Mouse (Mus musculus) kidney, embryonic 14.5 days (tissue): ENCODE measurements around the gene Ptpn22. TPM values are rescaled to one million over a fixed set of nuclear protein-coding genes. Genes with fewer than 3 reads are reported as not detected.

Experiments
- ATAC-seq: fragments of 200-750 bp; cut with Nextera tagmentation; 2 replicates; pipeline ENCODE4 v1.8.0; 2017; ENCODE audit warnings: moderate number of reproducible peaks, mild to moderate bottlenecking, moderate TSS enrichment, moderate library complexity; ENCODE audit not compliant: low FRiP score, low TSS enrichment
- H3K27ac ChIP-seq: fragments of 300-500 bp; sonication (generic); 2 replicates; pipeline ENCODE4 v1.5.1; 2014; ENCODE audit warnings: low read depth, mild to moderate bottlenecking, low read length, moderate library complexity, mixed read lengths
- H3K27me3 ChIP-seq: fragments of 300-500 bp; sonication (generic); 2 replicates; pipeline ENCODE4 v1.6.1; 2014; ENCODE audit warnings: mild to moderate bottlenecking, low read length; ENCODE audit not compliant: control insufficient read depth, insufficient read depth
- H3K36me3 ChIP-seq: fragments of 300-500 bp; sonication (generic); 2 replicates; pipeline ENCODE4 v1.6.1; 2014; ENCODE audit warnings: low read length, mixed read lengths; ENCODE audit not compliant: control insufficient read depth, insufficient read depth
- H3K4me1 ChIP-seq: fragments of 300-500 bp; sonication (generic); 2 replicates; pipeline ENCODE4 v1.6.1; 2014; ENCODE audit warnings: low read length, mixed read lengths; ENCODE audit not compliant: control insufficient read depth, insufficient read depth
- H3K4me2 ChIP-seq: fragments of 300-500 bp; sonication (generic); replicated peaks from 2 replicates; pipeline ENCODE4 v1.6.1; 2014; ENCODE audit warnings: low read depth, mild to moderate bottlenecking, low read length
- H3K4me3 ChIP-seq: fragments of 300-500 bp; sonication (generic); 2 replicates; pipeline ENCODE4 v1.5.1; 2014; ENCODE audit warnings: mild to moderate bottlenecking, low read length
- H3K9ac ChIP-seq: fragments of 300-500 bp; sonication (generic); 2 replicates; pipeline ENCODE4 v1.6.1; 2014; ENCODE audit warnings: low read depth, mild to moderate bottlenecking, low read length, moderate library complexity
- H3K9me3 ChIP-seq: fragments of 300-500 bp; sonication (generic); 2 replicates; pipeline ENCODE4 v1.6.1; 2016; ENCODE audit warnings: low read length; ENCODE audit not compliant: control insufficient read depth
- WGBS: fragments of 180-500 bp; shearing (Covaris S2); extraction: QIAGEN DNeasy Blood & Tissue Kit; methylation state at CpG from one replicate; pipeline ENCODE4 v1.1.7; 2014; 5-methylcytosine and 5-hydroxymethylcytosine counted together
- polyA plus RNA-seq: library from polyadenylated mRNA; unstranded; fragments of >200 nt; fragmentation: Nextera tagmentation; extraction: Ambion mirVana; gene quantifications from 2 replicates; pipeline ENCODE4 v1.2.1, GENCODE M21; 2014

Gene Ptpn22
- polyA plus RNA-seq, 1 experiment from 2014 or later, result 0.92 TPM

- Histone ChIP-seq H3K4me1 (no peaks in the 10 kb centered on the region), H3K9ac (no peak overlapping the region), H3K36me3 (no peaks in the 10 kb centered on the region), H3K4me3 (no peak overlapping the region), H3K27me3 (no peaks in the 10 kb centered on the region), H3K9me3 (no peaks in the 10 kb centered on the region), H3K4me2 (no peak overlapping the region), H3K27ac (no peak overlapping the region)
- no peak for ATAC-seq
- 84% methylated on average over 4 of the region's 4 CpGs for WGBS
Measured at GRCm38 (mm10) chr3:103868008-103868407, 8.4 kb downstream of the Ptpn22 start.

- H3K27me3 ChIP-seq, result no peaks in the 10 kb centered on the region
- H3K4me3 ChIP-seq, result no peak overlapping the region
- H3K4me2 ChIP-seq, result no peak overlapping the region
- H3K9ac ChIP-seq, result no peak overlapping the region
- ATAC-seq, result no peak
- no peaks in the 10 kb centered on the region for H3K36me3 ChIP-seq
- no peak overlapping the region for H3K27ac ChIP-seq
- WGBS, result 57% methylated on average over 3 of the region's 3 CpGs
- H3K4me1 ChIP-seq, result no peaks in the 10 kb centered on the region
- no peaks in the 10 kb centered on the region for H3K9me3 ChIP-seq
Measured at GRCm38 (mm10) chr3:103872663-103873098, 13.1 kb downstream of the Ptpn22 start.

GRCm38 (mm10) chr3:103874329-103874728 is 14.7 kb downstream of the Ptpn22 start:
- no peak for ATAC-seq
- Histone ChIP-seq H3K4me1 (no peaks in the 10 kb centered on the region), H3K27me3 (no peaks in the 10 kb centered on the region), H3K4me2 (no peak overlapping the region), H3K9me3 (no peaks in the 10 kb centered on the region), H3K4me3 (no peak overlapping the region), H3K27ac (no peak overlapping the region), H3K36me3 (no peaks in the 10 kb centered on the region), H3K9ac (no peak overlapping the region)
- 77% methylated on average over 7 of the region's 7 CpGs for WGBS

GRCm38 (mm10) chr3:103885946-103886345 is 26.4 kb downstream of the Ptpn22 start:
- Histone ChIP-seq H3K27me3 (no peaks in the 10 kb centered on the region), H3K9ac (no peak overlapping the region), H3K9me3 (no peaks in the 10 kb centered on the region), H3K4me2 (no peak overlapping the region), H3K4me1 (no peaks in the 10 kb centered on the region), H3K36me3 (no peaks in the 10 kb centered on the region), H3K4me3 (no peak overlapping the region), H3K27ac (no peak overlapping the region)
- WGBS, result 75% methylated on average over 11 of the region's 11 CpGs
- ATAC-seq, result no peak

- H3K9me3 ChIP-seq, result no peaks in the 10 kb centered on the region
- no peak overlapping the region for H3K4me3 ChIP-seq
- no peak overlapping the region for H3K4me2 ChIP-seq
- 33% methylated on average over 3 of the region's 3 CpGs for WGBS
- H3K36me3 ChIP-seq, result no peaks in the 10 kb centered on the region
- no peaks in the 10 kb centered on the region for H3K4me1 ChIP-seq
- no peaks in the 10 kb centered on the region for H3K27me3 ChIP-seq
- no peak overlapping the region for H3K27ac ChIP-seq
- no peak overlapping the region for H3K9ac ChIP-seq
- no peak for ATAC-seq
Measured at GRCm38 (mm10) chr3:103887581-103887980, 28.0 kb downstream of the Ptpn22 start.

- H3K27ac ChIP-seq, result no peak overlapping the region
- H3K4me2 ChIP-seq, result no peak overlapping the region
- no peak for ATAC-seq
- H3K27me3 ChIP-seq, result no peaks in the 10 kb centered on the region
- 89% methylated on average over 3 of the region's 3 CpGs for WGBS
- no peaks in the 10 kb centered on the region for H3K9me3 ChIP-seq
- H3K9ac ChIP-seq, result no peak overlapping the region
- H3K4me3 ChIP-seq, result no peak overlapping the region
- H3K36me3 ChIP-seq, result no peaks in the 10 kb centered on the region
- H3K4me1 ChIP-seq, result no peaks in the 10 kb centered on the region
Measured at GRCm38 (mm10) chr3:103893374-103893773, 33.8 kb downstream of the Ptpn22 start.

- WGBS, result 88% methylated on average over 1 of the region's 1 CpGs
- Histone ChIP-seq H3K27me3 (no peaks in the 10 kb centered on the region), H3K4me2 (no peak overlapping the region), H3K9me3 (no peaks in the 10 kb centered on the region), H3K27ac (no peak overlapping the region), H3K4me3 (no peak overlapping the region), H3K4me1 (no peaks in the 10 kb centered on the region), H3K9ac (no peak overlapping the region), H3K36me3 (no peaks in the 10 kb centered on the region)
- no peak for ATAC-seq
Measured at GRCm38 (mm10) chr3:103904705-103905104, 45.1 kb downstream of the Ptpn22 start.

- H3K4me2 ChIP-seq, result no peak overlapping the region
- no peaks in the 10 kb centered on the region for H3K36me3 ChIP-seq
- no peaks in the 10 kb centered on the region for H3K9me3 ChIP-seq
- H3K9ac ChIP-seq, result no peak overlapping the region
- H3K27me3 ChIP-seq, result no peaks in the 10 kb centered on the region
- no peak overlapping the region for H3K4me3 ChIP-seq
- H3K4me1 ChIP-seq, result no peaks in the 10 kb centered on the region
- H3K27ac ChIP-seq, result no peak overlapping the region
- no peak for ATAC-seq
- 79% methylated on average over 5 of the region's 5 CpGs for WGBS
Measured at GRCm38 (mm10) chr3:103907335-103908030, 47.9 kb downstream of the Ptpn22 start.

GRCm38 (mm10) chr3:103908781-103909180 is 49.2 kb downstream of the Ptpn22 start:
- H3K4me2 ChIP-seq, result no peak overlapping the region
- ATAC-seq, result no peak
- H3K27ac ChIP-seq, result no peak overlapping the region
- H3K9ac ChIP-seq, result no peak overlapping the region
- H3K4me3 ChIP-seq, result no peak overlapping the region
- WGBS, result 69% methylated on average over 2 of the region's 2 CpGs
- H3K36me3 ChIP-seq, result no peaks in the 10 kb centered on the region
- H3K9me3 ChIP-seq, result no peaks in the 10 kb centered on the region
- H3K27me3 ChIP-seq, result no peaks in the 10 kb centered on the region
- H3K4me1 ChIP-seq, result no peaks in the 10 kb centered on the region
